Mouse (Mus musculus) cortical plate, adult 2 months (tissue): ENCODE data around the gene Nr2c2. TPM values are rescaled to one million over a fixed set of nuclear protein-coding genes. Genes with fewer than 3 reads are reported as not detected.

Experiments used
- H3K27ac ChIP-seq: fragments of 200-500 bp; 2 replicates; pipeline ENCODE4 v1.5.1; 2012; ENCODE audit warnings: low read length, control low read depth, inconsistent platforms; ENCODE audit not compliant: insufficient read depth
- H3K4me1 ChIP-seq: fragments of 200-500 bp; 2 replicates; pipeline ENCODE4 v1.6.1; 2011; ENCODE audit warnings: low read length; ENCODE audit not compliant: control insufficient read depth, insufficient read depth
- H3K4me3 ChIP-seq: fragments of 200-500 bp; 2 replicates; pipeline ENCODE4 v1.5.1; 2011; ENCODE audit warnings: mild to moderate bottlenecking, low read length, control low read depth; ENCODE audit not compliant: insufficient read depth
- CTCF ChIP-seq: fragments of 200-500 bp; IDR thresholded peaks from 2 replicates; pipeline ENCODE4 v1.5.1; 2011; ENCODE audit warnings: mild to moderate bottlenecking, control low read depth, low read length; ENCODE audit not compliant: insufficient read depth; ENCODE audit errors: extremely low read depth
- POLR2A ChIP-seq: fragments of 200-500 bp; IDR thresholded peaks from 2 replicates; pipeline ENCODE4 v1.6.1; 2011; ENCODE audit warnings: mild to moderate bottlenecking, low read length, control low read depth; ENCODE audit not compliant: insufficient read depth; ENCODE audit errors: extremely low read depth
- polyA plus RNA-seq: library from polyadenylated mRNA; depleted of rRNA; stranded (reverse); fragments of >200 nt; gene quantifications from 2 replicates; pipeline ENCODE4 v1.2.3, GENCODE M21; 2012

Gene Nr2c2
- polyA plus RNA-seq, 1 experiment, result 41.8 TPM

GRCm38 (mm10) chr6:92158801-92159200, 67.6 kb downstream of the Nr2c2 start:
- H3K4me1 ChIP-seq, result no peaks in the 10 kb centered on the region
- H3K27ac ChIP-seq, result no peak overlapping the region
- TF ChIP-seq CTCF (no peak), POLR2A (no peak)
- no peak overlapping the region for H3K4me3 ChIP-seq

DNA sequence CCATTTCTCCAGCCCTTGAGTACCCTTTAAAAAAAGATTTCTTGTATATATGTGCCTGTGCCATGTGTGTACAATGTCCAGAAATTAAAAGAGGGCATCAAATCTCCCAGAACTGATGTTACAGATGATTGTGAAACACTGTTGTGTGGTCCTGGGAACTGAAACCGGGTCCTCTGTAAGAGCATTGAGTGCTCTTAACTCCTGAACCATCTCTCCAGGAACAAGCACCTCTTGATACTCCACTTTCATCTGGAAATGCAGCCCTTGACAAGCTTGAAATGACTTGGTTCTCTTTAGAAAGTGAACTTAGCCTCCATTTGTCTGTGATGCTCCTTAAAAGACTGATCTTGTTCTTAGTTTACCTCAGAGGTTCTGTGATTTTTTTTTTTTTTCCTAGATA, 71.5 kb downstream of the Nr2c2 start:
- no peak for TF ChIP-seq POLR2A
- no peak for TF ChIP-seq CTCF
- H3K4me1 ChIP-seq, result peaks cover 1% of the 10 kb centered on the region; the same call in 1 of the 2 replicates
- no peak overlapping the region for H3K27ac ChIP-seq
- H3K4me3 ChIP-seq, result no peak overlapping the region

- Histone ChIP-seq H3K4me3 (no peak overlapping the region), H3K4me1 (no peaks in the 10 kb centered on the region), H3K27ac (no peak overlapping the region)
- TF ChIP-seq CTCF (no peak), POLR2A (no peak)
These were observed 85.3 kb downstream of the Nr2c2 start for GRCm38 (mm10) chr6:92176450-92176849.

DNA sequence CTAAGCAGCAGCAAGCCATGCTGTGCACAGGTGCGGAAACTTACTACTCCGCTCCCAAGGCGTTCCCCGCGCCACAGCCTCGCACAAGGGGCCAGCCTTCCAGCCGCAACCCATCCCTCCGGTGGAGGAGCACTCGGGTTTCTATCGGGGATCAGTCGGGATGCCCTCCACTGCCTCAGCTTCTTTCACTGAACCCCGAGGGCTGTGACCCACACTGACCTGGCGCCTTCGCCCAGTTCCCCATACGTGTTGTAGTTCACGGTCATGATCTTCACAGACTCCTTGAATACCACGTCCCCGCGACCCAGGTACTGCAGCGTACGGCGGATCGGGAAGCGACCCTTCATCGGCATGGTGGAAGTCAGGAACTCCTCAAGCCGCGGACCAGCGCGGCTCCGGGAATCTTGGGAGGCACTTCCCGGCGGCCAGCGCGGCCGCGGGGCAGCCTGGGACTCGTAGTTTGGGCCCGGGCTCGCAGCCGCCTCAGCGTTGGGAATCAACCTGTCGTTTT, 92.5 kb downstream of the Nr2c2 start, which contains the start of gene Mrps25:
Mrps25 (minus strand) TSS at position 413 of the 511 bp plus-strand sequence.
- Histone ChIP-seq H3K4me1 (peaks cover 3% of the 10 kb centered on the region; the same call in 1 of the 2 replicates), H3K27ac (no peak within 1 kb of the TSS), H3K4me3 (peak within 1 kb of the TSS; percentile 86)
- TF ChIP-seq POLR2A (peak; percentile 95), CTCF (no peak)

- no peak for TF ChIP-seq POLR2A
- TF ChIP-seq CTCF, result 0 out of 2 replicates have a peak, but pooled peaks have one; percentile 6
- H3K4me3 ChIP-seq, result peak overlapping the region; percentile 86
- H3K4me1 ChIP-seq, result peaks cover 3% of the 10 kb centered on the region; the same call in 1 of the 2 replicates
- no peak overlapping the region for H3K27ac ChIP-seq
These were observed 93.0 kb downstream of the Nr2c2 start for GRCm38 (mm10) chr6:92184178-92184577.

GRCm38 (mm10) chr6:92199414-92199813, 108.2 kb downstream of the Nr2c2 start:
- Histone ChIP-seq H3K27ac (no peak overlapping the region), H3K4me1 (no peaks in the 10 kb centered on the region), H3K4me3 (no peak overlapping the region)
- TF ChIP-seq POLR2A, result no peak
- no peak for TF ChIP-seq CTCF

DNA sequence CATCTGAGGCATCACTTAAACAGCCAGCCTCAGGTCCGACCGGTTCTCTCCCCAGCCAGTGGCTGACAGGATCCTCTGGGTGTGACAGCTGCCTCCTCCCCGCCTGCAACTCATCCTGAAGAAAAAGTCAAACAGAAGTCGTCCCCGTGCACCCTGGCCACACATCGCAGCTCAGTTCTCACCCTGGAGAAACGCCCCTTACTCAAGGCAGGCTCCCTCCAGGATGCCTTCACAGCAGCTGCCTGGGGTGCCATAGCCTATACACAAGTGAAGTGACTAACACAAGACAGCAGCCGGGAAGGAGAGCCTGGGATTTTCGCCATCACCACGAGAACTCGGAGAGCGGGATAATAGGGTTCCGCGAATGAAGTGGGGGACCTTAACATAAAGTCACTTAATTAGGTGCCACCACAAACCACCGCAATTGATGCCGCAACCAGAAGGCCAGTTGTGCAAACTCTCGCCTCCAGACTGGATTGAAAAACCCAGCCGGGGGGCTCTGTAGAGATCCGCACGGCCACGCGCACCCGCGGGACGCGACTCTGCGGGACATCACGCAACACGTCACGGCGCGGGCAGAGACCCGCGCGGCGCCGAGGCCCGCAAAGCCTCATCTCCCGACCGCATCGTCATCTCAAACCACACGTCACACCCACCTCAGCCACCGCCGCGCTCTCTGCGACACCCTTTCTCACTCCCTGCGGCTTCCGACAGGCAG, 123.0 kb downstream of the Nr2c2 start:
- Histone ChIP-seq H3K27ac (peak overlapping the region; percentile 87), H3K4me1 (no peaks in the 10 kb centered on the region; the same call in 1 of the 2 replicates), H3K4me3 (peak overlapping the region; percentile 93)
- TF ChIP-seq CTCF (no peak), POLR2A (no peak; the same call in 1 of the 2 replicates)

DNA sequence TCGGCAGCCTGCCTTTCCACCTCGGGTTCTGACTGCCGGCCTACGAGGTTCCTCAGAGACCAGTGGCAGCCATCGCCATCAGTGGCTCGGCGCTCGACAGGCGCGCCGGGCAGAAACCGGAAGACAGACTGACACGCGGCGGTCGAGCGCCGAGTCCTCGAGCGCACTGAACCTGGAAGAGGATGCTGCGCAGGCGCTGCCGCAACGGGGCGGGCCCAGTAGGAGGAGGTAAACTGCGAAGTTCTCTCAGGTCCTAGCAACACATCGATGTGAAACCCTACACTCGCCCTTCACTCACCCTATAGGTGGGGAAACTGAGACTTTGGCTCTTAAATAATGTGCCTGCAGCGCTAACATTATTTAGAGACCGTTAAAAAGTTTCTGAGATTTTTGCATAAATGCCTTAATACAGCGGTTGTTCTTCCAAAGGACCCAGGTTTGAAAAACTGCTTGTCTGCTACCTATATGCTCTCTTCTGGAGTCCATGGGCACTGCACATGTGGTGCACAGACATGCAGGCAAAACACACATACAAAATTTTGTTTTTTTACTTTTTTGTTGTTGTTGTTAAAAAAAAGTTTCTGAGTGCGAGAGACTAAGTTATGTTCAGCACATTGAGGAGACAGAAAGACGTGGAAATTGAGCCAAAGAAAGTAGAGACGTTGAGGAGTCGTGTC, 123.7 kb downstream of the Nr2c2 start, which contains the start of gene Rbsn:
Rbsn (minus strand) TSS at position 153 of the 677 bp plus-strand sequence.
- peak within 1 kb of the TSS; percentile 93 for H3K4me3 ChIP-seq
- TF ChIP-seq CTCF (no peak), POLR2A (peak; percentile 44)
- H3K4me1 ChIP-seq, result no peaks in the 10 kb centered on the region; the same call in 1 of the 2 replicates
- peak within 1 kb of the TSS; percentile 87 for H3K27ac ChIP-seq

DNA sequence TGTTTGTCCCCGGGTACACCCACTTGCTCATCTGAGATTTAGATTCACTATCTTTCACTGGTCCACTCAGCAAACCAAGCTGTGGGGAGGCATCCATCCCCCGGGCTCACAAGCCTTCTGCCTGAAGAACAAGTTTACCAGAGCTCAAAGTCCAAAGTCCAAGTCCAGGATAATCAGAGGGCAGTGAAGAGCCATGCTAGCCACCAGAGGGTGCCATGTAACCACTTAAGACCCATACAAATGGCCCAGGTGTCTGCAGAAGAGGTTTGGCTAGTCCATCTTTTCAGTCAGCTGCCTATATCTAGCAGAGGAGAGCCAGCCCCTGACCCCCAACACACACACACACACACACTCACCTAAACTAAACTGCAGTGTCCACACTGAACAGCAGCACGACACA, 128.3 kb downstream of the Nr2c2 start:
- Histone ChIP-seq H3K4me3 (no peak overlapping the region), H3K27ac (no peak overlapping the region), H3K4me1 (no peaks in the 10 kb centered on the region)
- TF ChIP-seq CTCF (peak; percentile 75), POLR2A (no peak)

DNA sequence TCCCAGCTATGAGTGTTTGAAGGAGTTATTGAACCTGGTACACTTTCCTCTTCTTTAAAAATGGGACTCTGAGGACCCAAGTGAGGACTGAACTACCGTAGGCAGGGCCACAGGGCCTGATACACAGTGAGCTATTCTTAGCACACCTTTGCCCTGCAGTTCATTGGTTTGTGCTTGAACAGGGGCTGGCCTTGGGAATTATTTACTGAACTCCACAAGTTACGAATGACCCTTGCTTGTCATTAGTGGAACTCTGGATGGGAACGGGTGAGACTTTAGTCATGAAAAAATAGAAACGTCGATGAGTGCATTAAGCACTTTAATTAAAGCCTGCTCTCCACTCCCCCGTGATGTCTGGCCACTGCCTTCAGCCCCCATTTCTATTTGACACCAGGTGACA, 130.4 kb downstream of the Nr2c2 start:
- Histone ChIP-seq H3K4me3 (no peak overlapping the region), H3K27ac (no peak overlapping the region), H3K4me1 (no peaks in the 10 kb centered on the region)
- TF ChIP-seq CTCF (no peak), POLR2A (no peak)
